In the genomic region with DNA sequence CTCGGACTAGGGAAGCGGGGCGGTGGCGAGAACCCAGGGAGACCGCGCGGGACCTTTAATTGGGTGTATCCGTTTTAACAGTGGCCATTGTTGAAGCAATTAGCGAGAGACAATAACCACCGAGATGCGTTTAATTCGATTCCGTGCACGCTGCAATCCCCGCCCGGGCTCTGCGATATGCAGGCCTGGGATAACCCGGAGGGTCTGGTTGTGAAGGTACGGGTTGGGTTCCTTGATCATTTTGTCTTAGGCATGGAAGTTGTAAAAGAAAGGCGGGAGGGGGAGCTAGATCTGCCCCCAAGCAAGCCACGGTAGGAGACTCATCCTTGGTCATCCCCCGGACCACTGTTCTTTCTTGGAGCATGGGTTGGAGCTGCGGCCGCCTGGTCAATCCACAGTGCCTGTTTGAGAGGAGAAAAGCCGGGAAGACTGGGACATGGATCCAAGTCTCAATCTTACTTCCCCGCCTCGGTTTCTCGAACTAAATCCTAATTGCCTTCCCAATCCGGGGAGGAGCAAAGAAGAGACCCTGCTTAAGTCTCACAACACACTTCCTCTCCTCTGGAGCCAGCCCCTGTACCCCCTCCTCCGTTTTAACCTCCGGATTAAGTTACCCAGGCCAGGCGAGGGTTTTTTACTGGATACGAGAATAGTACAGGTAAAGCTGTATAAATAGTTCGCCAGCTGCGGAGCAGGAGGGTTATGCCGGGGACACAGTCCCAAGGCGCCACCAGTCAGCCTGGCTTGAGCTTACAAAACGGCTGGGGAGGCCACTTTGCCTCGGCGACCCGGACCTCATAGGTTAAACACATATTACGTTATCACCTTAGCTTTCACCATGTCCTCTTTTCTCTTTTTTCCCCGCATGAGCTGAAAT, we compare ENCODE assay signal across 9 mouse cellular contexts. TPM values are rescaled to one million over a fixed set of nuclear protein-coding genes. Genes with fewer than 3 reads are reported as not detected.
DNase-seq lines count a peak whose midpoint lies in the region; ATAC-seq and TF ChIP-seq lines count a peak whose summit lies in the region.
"Had no signal": no experiment of that assay in that cellular context is flagged by ENCODE, and none has a peak within 500 bp of the region (broad histone marks: within the 10 kb centered on the region; RNA-seq: fewer than 3 reads in every experiment).

No protein-coding gene starts in this region.

- H3K9me3 ChIP-seq in heart, postnatal 0 days (replicated peaks; ENCODE audit: control insufficient read depth, low read length), result no peaks in the 10 kb centered on the region
- no peaks in the 10 kb centered on the region for H3K9me3 ChIP-seq in liver, embryonic 14.5 days (ENCODE audit: control insufficient read depth, low read length)

- peak overlapping the region; percentile 45 for H3K4me3 ChIP-seq in heart, adult 2 months
- H3K4me3 ChIP-seq in bone marrow macrophage, adult 2 months (ENCODE audit: insufficient read depth, low read length), result peak overlapping the region; percentile 26
- peak overlapping the region; percentile 46 for H3K4me3 ChIP-seq in heart, postnatal 0 days (ENCODE audit: low read depth, low read length)
- H3K4me3 ChIP-seq in liver, embryonic 14.5 days (ENCODE audit: insufficient read depth in 1 of 2, low read depth in 2 of 2, low read length in 2 of 2), result peak overlapping the region; percentile 6 to 18; a peak in 1 of 4 replicates

- intact Hi-C loops in heart, adult 2 months (cut with DNase I), result loop anchor here (5.0 kb wide), 1 partner anchor 124 kb away; no protein-coding TSS in a partner anchor
- intact Hi-C loops in heart, postnatal 25 days (cut with DNase I), result loop anchor here (10.0 kb wide), 2 partner anchors 1128 to 1208 kb away; no protein-coding TSS in a partner anchor

- no peaks in the 10 kb centered on the region for H3K4me1 ChIP-seq in heart, adult 2 months (ENCODE audit: control insufficient read depth, insufficient read depth, low read length)
- 0 out of 2 replicates have a peak, but pooled peaks cover 2% of the 10 kb centered on the region for H3K4me1 ChIP-seq in bone marrow macrophage, adult 2 months (ENCODE audit: control insufficient read depth, insufficient read depth, low read length)
- H3K4me1 ChIP-seq in heart, postnatal 0 days (ENCODE audit: control insufficient read depth, insufficient read depth), result peaks cover 15% of the 10 kb centered on the region
- H3K4me1 ChIP-seq in liver, embryonic 14.5 days (replicated peaks; ENCODE audit: control insufficient read depth in 2 of 2, insufficient read depth in 2 of 2, low read length in 1 of 2), result no peaks in the 10 kb centered on the region

- peak overlapping the region; percentile 67 for H3K4me2 ChIP-seq in heart, postnatal 0 days (ENCODE audit: low read depth, low read length)
- H3K4me2 ChIP-seq in liver, embryonic 14.5 days (ENCODE audit: low read depth), result peak overlapping the region; percentile 51

- TF ChIP-seq CTCF in heart, adult 2 months (IDR thresholded peaks at IDR 0.05), result no peak
- TF ChIP-seq CTCF in bone marrow macrophage, adult 2 months (IDR thresholded peaks at IDR 0.05; ENCODE audit: low read depth, low read length), result no peak
- TF ChIP-seq CTCF in heart, postnatal 0 days (IDR thresholded peaks at IDR 0.05; ENCODE audit: low read depth), result no peak
- TF ChIP-seq CTCF in liver, embryonic 14.5 days (IDR thresholded peaks at IDR 0.05; ENCODE audit: low read depth), result no peak

- no peak for TF ChIP-seq POLR2A in heart, adult 2 months (IDR thresholded peaks at IDR 0.05; ENCODE audit: insufficient read depth, low read depth, low read length)
- TF ChIP-seq POLR2A in bone marrow macrophage, adult 2 months (IDR thresholded peaks at IDR 0.05; ENCODE audit: borderline replicate concordance, low read depth, low read length), result no peak

- H3K79me2 ChIP-seq in heart, adult 2 months (replicated peaks; ENCODE audit: control insufficient read depth, insufficient read depth, low read length), result no peaks in the 10 kb centered on the region

- peak in 1 of 2 experiments; percentile 56 for DNase-seq in heart, adult 2 months
- no peak for DNase-seq in heart, postnatal 25 days (ENCODE audit: low spot score)
- no peak for DNase-seq in heart, postnatal 0 days (ENCODE audit: low spot score)
- no peak for DNase-seq in liver, embryonic 14.5 days (ENCODE audit: low read depth in 3 of 3, low spot score in 3 of 3)
- DNase-seq in thymus, postnatal 4 days, result peak; percentile 59
- DNase-seq in adrenal gland, adult 8-10 months, result no peak

- TF ChIP-seq EP300 in heart, adult 2 months (IDR thresholded peaks at IDR 0.05; ENCODE audit: insufficient read depth, low read depth, low read length), result no peak
- TF ChIP-seq EP300 in heart, postnatal 0 days (IDR thresholded peaks at IDR 0.05; ENCODE audit: low read depth), result no peak
- TF ChIP-seq EP300 in liver, embryonic 14.5 days (IDR thresholded peaks at IDR 0.05; ENCODE audit: low read depth), result no peak

- WGBS in heart, adult 2 months, result 4% methylated on average over 43 of the region's 43 CpGs
- 2% methylated on average over 43 of the region's 43 CpGs for WGBS in heart, postnatal 0 days
- under 1% methylated on average over 43 of the region's 43 CpGs for WGBS in liver, embryonic 14.5 days (ENCODE audit: insufficient replicate concordance)

- ATAC-seq in heart, postnatal 0 days (ENCODE audit: insufficient read depth, low read depth), result no peak
- ATAC-seq in liver, embryonic 14.5 days (ENCODE audit: insufficient read depth), result no peak
- no peak for ATAC-seq in megakaryocyte progenitor cell, adult 5-6 weeks (replicated peaks; ENCODE audit: poor library complexity)

- peak overlapping the region; percentile 29; the same call in 1 of the 2 replicates for H3K9ac ChIP-seq in heart, adult 2 months (ENCODE audit: low read depth, low read length)
- H3K9ac ChIP-seq in heart, postnatal 0 days (replicated peaks; ENCODE audit: low read depth, low read length), result no peak overlapping the region
- no peak overlapping the region for H3K9ac ChIP-seq in liver, embryonic 14.5 days (replicated peaks)

- H3K27ac ChIP-seq in heart, adult 2 months, result no peak overlapping the region
- H3K27ac ChIP-seq in bone marrow macrophage, adult 2 months (ENCODE audit: insufficient read depth, low read depth, low read length), result no peak overlapping the region
- no peak overlapping the region for H3K27ac ChIP-seq in heart, postnatal 0 days (ENCODE audit: low read depth)
- no peak overlapping the region for H3K27ac ChIP-seq in liver, embryonic 14.5 days

- H3K27me3 ChIP-seq in heart, adult 2 months (ENCODE audit: control insufficient read depth, insufficient read depth, low read length), result peaks cover 31% of the 10 kb centered on the region
- peaks cover 96% of the 10 kb centered on the region for H3K27me3 ChIP-seq in heart, postnatal 0 days (ENCODE audit: control insufficient read depth, insufficient read depth, low read length)
- H3K27me3 ChIP-seq in liver, embryonic 14.5 days (ENCODE audit: control insufficient read depth, insufficient read depth, low read length), result peaks cover 99% of the 10 kb centered on the region

- no peaks in the 10 kb centered on the region for H3K36me3 ChIP-seq in heart, adult 2 months (ENCODE audit: control insufficient read depth, insufficient read depth, low read length)
- H3K36me3 ChIP-seq in heart, postnatal 0 days (replicated peaks; ENCODE audit: control insufficient read depth, insufficient read depth, low read length), result no peaks in the 10 kb centered on the region
- H3K36me3 ChIP-seq in liver, embryonic 14.5 days (replicated peaks; ENCODE audit: control insufficient read depth, insufficient read depth, low read depth), result no peaks in the 10 kb centered on the region

RNA-seq across cellular contexts. Expression of a gene that starts 2.1 kb away (rescaled TPM):
- total RNA-seq in heart, adult 2 months (2021), result not detected
- not detected in 2 replicates for polyA plus RNA-seq in heart, adult 2 months (2012; rRNA removed)
- total RNA-seq in heart, postnatal 25 days (2021), result not detected
- not detected in 2 replicates for polyA plus RNA-seq in bone marrow macrophage, adult 2 months (2012; ENCODE audit: insufficient read depth, insufficient read length, missing spikeins)
- total RNA-seq in heart, postnatal 0 days (2014; rRNA removed; ENCODE audit: low replicate concordance), result not detected in 2 replicates
- polyA plus RNA-seq in heart, postnatal 0 days (2015; fragmentation: Nextera tagmentation; extraction: Ambion mirVana), result not detected in 2 replicates
- not detected in 2 replicates for polyA plus RNA-seq in liver, embryonic 14.5 days (2012; rRNA removed)
- not detected in 2 replicates for polyA plus RNA-seq in liver, embryonic 14.5 days (2014; fragmentation: Nextera tagmentation; extraction: Ambion mirVana)
- total RNA-seq in adrenal gland, adult 8-10 months (2022), result 1 to 10 TPM in 3 of 4 experiments, under 1 TPM in 1; 0.78 to 3.3 (median 2.8) TPM
- not detected in 2 replicates for total RNA-seq in megakaryocyte progenitor cell, adult 5-6 weeks (2015)
- not detected in 2 replicates for total RNA-seq in megakaryocyte progenitor cell, adult 5-6 weeks (2017)
- total RNA-seq: hematopoietic stem cell, adult 5-6 weeks had no signal

RNA-seq across cellular contexts. Expression of a gene that starts 6.2 kb away (rescaled TPM):
- not detected for total RNA-seq in heart, adult 2 months (2021)
- polyA plus RNA-seq in heart, adult 2 months (2012; rRNA removed), result not detected in 2 replicates
- total RNA-seq in heart, postnatal 25 days (2021), result not detected
- not detected in 2 replicates for polyA plus RNA-seq in bone marrow macrophage, adult 2 months (2012; ENCODE audit: insufficient read depth, insufficient read length, missing spikeins)
- total RNA-seq in heart, postnatal 0 days (2014; rRNA removed; ENCODE audit: low replicate concordance), result not detected in 2 replicates
- polyA plus RNA-seq in heart, postnatal 0 days (2015; fragmentation: Nextera tagmentation; extraction: Ambion mirVana), result not detected in 2 replicates
- not detected in 2 replicates for polyA plus RNA-seq in liver, embryonic 14.5 days (2012; rRNA removed)
- not detected in 2 replicates for polyA plus RNA-seq in liver, embryonic 14.5 days (2014; fragmentation: Nextera tagmentation; extraction: Ambion mirVana)
- total RNA-seq in adrenal gland, adult 8-10 months (2022), result not detected
- not detected in 2 replicates for total RNA-seq in megakaryocyte progenitor cell, adult 5-6 weeks (2015)
- not detected in 2 replicates for total RNA-seq in megakaryocyte progenitor cell, adult 5-6 weeks (2017)
- total RNA-seq: hematopoietic stem cell, adult 5-6 weeks had no signal

RNA-seq across cellular contexts. Expression of a gene that starts 6.7 kb away (rescaled TPM):
- under 1 TPM; 0.59 to 0.91 TPM for total RNA-seq in heart, adult 2 months (2021)
- 0.32 and 0.57 TPM in 2 replicates for polyA plus RNA-seq in heart, adult 2 months (2012; rRNA removed)
- 1 to 10 TPM; 1.1 to 1.7 TPM for total RNA-seq in heart, postnatal 25 days (2021)
- polyA plus RNA-seq in bone marrow macrophage, adult 2 months (2012; ENCODE audit: insufficient read depth, insufficient read length, missing spikeins), result 1.9 TPM in 1 of 2 replicates, not detected in the other
- 0.89 TPM in 1 of 2 replicates, not detected in the other for total RNA-seq in heart, postnatal 0 days (2014; rRNA removed; ENCODE audit: low replicate concordance)
- polyA plus RNA-seq in heart, postnatal 0 days (2015; fragmentation: Nextera tagmentation; extraction: Ambion mirVana), result 0.83 and 0.93 TPM in 2 replicates
- polyA plus RNA-seq in liver, embryonic 14.5 days (2012; rRNA removed), result 0.16 and 0.30 TPM in 2 replicates
- 0.38 and 0.63 TPM in 2 replicates for polyA plus RNA-seq in liver, embryonic 14.5 days (2014; fragmentation: Nextera tagmentation; extraction: Ambion mirVana)
- 10 to 100 TPM; 22.3 to 43.4 (median 32.2) TPM for total RNA-seq in adrenal gland, adult 8-10 months (2022)
- 0.47 TPM in 1 of 2 replicates, not detected in the other for total RNA-seq in megakaryocyte progenitor cell, adult 5-6 weeks (2015)
- total RNA-seq in megakaryocyte progenitor cell, adult 5-6 weeks (2017), result 0.25 and 0.71 TPM in 2 replicates

Comparison
In these comparisons a context has a peak if more than half of its experiments do, and no peak if none do; other contexts are left out.
1. RNA of a gene that starts 6.7 kb away (total RNA-seq): 22.3 to 43.4 TPM in adrenal gland, adult 8-10 months; 1.1 to 1.7 TPM in heart, postnatal 25 days, 0.59 to 0.91 TPM in heart, adult 2 months, 0.25 to 0.71 TPM in megakaryocyte progenitor cell, adult 5-6 weeks and 0.89 TPM in heart, postnatal 0 days; every median in the first group is over 4 times any median in the second.
2. Peak in every context shown above with its lines, with median percentiles within 50 percentile points of each other: H3K4me3 ChIP-seq.